Mouse (Mus musculus) lung, postnatal 0 days (tissue): ENCODE data around the gene Dnase1l3.

Source experiments
- CTCF ChIP-seq: IDR thresholded peaks from 2 replicates; pipeline ENCODE4 v1.5.1; 2016; ENCODE audit warnings: antibody characterized with exemption, mild to moderate bottlenecking
- EP300 ChIP-seq: IDR thresholded peaks from 2 replicates; pipeline ENCODE4 v1.6.1; 2016; ENCODE audit warnings: antibody characterized with exemption, mild to moderate bottlenecking, control low read depth

- TF ChIP-seq CTCF, result no peak
- no peak for TF ChIP-seq EP300
Observed at GRCm38 (mm10) chr14:8007923-8008322, 13.6 kb upstream of the Dnase1l3 start.
